Mouse (Mus musculus) spleen, adult 2 months (tissue): ENCODE measurements around the gene Galntl5. TPM values are rescaled to one million over a fixed set of nuclear protein-coding genes. Genes with fewer than 3 reads are reported as not detected.
A peak's percentile ranks its signal among the peaks of the same experiment; 100 is the strongest.
"Not testable (repeated sequence)": the region's sequence is repeated elsewhere in the genome, so short reads cannot be mapped to it uniquely, and the experiment has no call there.

Source experiments
- DNase-seq, 2 experiments: peaks; one replicate each; pipeline versions ENCODE4 v3.0.0 to v3.0.0-alpha.2; 2012 to 2021; ENCODE audit warnings: low spot score in 2 of 2, low read depth in 1 of 2
- H3K27ac ChIP-seq: fragments of 200-500 bp; 2 replicates; pipeline ENCODE4 v1.5.1; 2012; ENCODE audit warnings: low read length, inconsistent platforms; ENCODE audit not compliant: insufficient read depth
- H3K27me3 ChIP-seq: fragments of 200-500 bp; 2 replicates; pipeline ENCODE4 v1.6.1; 2012; ENCODE audit warnings: mild to moderate bottlenecking, moderate library complexity, low read length, inconsistent platforms; ENCODE audit not compliant: control insufficient read depth, insufficient read depth
- H3K36me3 ChIP-seq: fragments of 200-500 bp; 2 replicates; pipeline ENCODE4 v1.6.1; 2012; ENCODE audit warnings: mild to moderate bottlenecking, low read length, inconsistent platforms; ENCODE audit not compliant: control insufficient read depth, insufficient read depth
- H3K4me1 ChIP-seq: fragments of 200-500 bp; 2 replicates; pipeline ENCODE4 v1.6.1; 2011; ENCODE audit warnings: inconsistent platforms; ENCODE audit not compliant: control insufficient read depth, insufficient read depth, insufficient read length
- H3K4me3 ChIP-seq: fragments of 200-500 bp; 2 replicates; pipeline ENCODE4 v1.5.1; 2011; ENCODE audit warnings: mild to moderate bottlenecking, inconsistent platforms; ENCODE audit not compliant: insufficient read depth, insufficient read length; ENCODE audit errors: extremely low read depth
- CTCF ChIP-seq: fragments of 200-500 bp; IDR thresholded peaks from 2 replicates; pipeline ENCODE4 v1.5.1; 2011; ENCODE audit warnings: mild to moderate bottlenecking, inconsistent platforms; ENCODE audit not compliant: insufficient read depth, insufficient read length, insufficient replicate concordance; ENCODE audit errors: extremely low read depth
- POLR2A ChIP-seq: fragments of 200-500 bp; IDR thresholded peaks from 2 replicates; pipeline ENCODE4 v1.6.1; 2011; ENCODE audit warnings: low read depth, low read length, inconsistent platforms
- WGBS: fragments of 180-500 bp; shearing (Covaris S2); methylation state at CpG from one replicate; pipeline ENCODE4 v1.1.7; 2018; 5-methylcytosine and 5-hydroxymethylcytosine counted together
- polyA plus RNA-seq: library from polyadenylated mRNA; depleted of rRNA; stranded (reverse); fragments of >200 nt; gene quantifications from 2 replicates; pipeline ENCODE4 v1.2.3, GENCODE M21; 2012

The Galntl5 gene
- polyA plus RNA-seq, 1 experiment: not detected

DNA sequence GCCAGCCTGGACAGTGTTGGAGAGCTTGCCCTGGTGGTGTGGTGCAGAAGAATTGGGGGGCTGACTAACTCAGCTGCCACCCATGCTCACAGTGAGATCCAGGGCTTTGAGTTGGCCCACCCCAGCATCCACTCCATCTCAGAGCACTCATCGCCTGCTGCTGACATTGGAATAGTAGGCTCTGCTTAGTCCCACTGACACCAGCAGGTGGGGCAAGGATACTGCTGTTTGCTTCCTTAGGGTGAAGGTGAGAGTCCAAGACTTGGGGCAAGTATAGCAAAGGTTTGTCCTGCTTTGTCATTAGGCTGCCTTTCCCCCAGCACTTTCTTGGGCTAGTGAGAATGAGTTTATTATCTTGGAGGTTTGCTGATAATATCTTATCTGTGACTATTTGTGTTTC lies 7.5 kb downstream of the Galntl5 start:
- 61% methylated on average over 1 of the region's 1 CpGs for WGBS
- H3K36me3 ChIP-seq: no peaks in the 10 kb centered on the region
- no peak overlapping the region for H3K27ac ChIP-seq
- H3K4me3 ChIP-seq: no peak overlapping the region
- H3K4me1 ChIP-seq: no peaks in the 10 kb centered on the region
- no peaks in the 10 kb centered on the region for H3K27me3 ChIP-seq
- peak in 1 of 2 experiments; percentile 13 for DNase-seq
- TF ChIP-seq CTCF (peak; percentile 8; the same call in 1 of the 2 replicates), POLR2A (no peak)

DNA sequence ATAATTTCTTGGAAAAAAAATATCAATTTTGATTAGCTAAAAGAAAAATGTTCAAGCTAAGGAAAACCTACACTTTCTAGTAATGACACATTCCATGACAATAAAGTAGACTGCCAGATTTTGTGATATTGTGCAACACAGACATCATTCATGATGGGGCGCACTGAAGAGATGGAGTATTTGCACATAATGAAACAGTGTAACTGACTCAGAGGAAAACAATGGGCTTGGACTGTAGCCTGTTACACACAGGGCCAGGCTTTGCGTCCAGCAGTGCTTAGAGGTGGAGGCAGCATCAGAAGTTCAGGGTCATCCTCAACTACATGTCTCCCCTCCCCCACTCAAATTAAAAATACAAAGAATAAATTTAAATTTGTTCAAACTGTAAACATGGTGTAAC lies 9.3 kb downstream of the Galntl5 start:
- Histone ChIP-seq H3K4me3 (no peak overlapping the region), H3K27ac (no peak overlapping the region), H3K27me3 (no peaks in the 10 kb centered on the region), H3K4me1 (no peaks in the 10 kb centered on the region), H3K36me3 (no peaks in the 10 kb centered on the region)
- 91% methylated on average over 2 of the region's 2 CpGs for WGBS
- no peak for TF ChIP-seq CTCF
- no peak for TF ChIP-seq POLR2A
- DNase-seq: no peak

DNA sequence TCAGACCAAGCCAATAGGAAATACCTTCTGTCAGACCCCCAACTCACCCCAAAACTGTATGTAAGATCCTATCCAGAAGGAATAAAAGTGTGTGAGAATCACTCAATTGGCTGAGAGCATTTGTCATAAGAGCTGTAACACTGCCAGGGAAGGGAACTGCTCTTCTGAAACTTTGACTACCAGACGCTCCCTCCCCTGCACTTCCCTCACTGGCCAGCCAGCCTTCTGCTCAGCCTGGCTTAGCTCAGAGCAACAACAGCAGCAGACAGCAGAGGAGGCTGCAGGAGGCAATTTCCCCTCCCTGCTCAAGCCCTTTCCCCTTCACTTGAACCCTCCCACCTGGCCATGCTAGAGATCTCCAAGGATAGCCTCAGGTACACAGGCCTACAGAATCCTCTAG lies 30.6 kb downstream of the Galntl5 start:
- no peak for DNase-seq
- H3K27me3 ChIP-seq: no peaks in the 10 kb centered on the region
- WGBS: 56% methylated on average over 1 of the region's 1 CpGs
- TF ChIP-seq POLR2A (no peak), CTCF (no peak)
- no peak overlapping the region for H3K4me3 ChIP-seq
- no peak overlapping the region for H3K27ac ChIP-seq
- no peaks in the 10 kb centered on the region for H3K4me1 ChIP-seq
- H3K36me3 ChIP-seq: no peaks in the 10 kb centered on the region

DNA sequence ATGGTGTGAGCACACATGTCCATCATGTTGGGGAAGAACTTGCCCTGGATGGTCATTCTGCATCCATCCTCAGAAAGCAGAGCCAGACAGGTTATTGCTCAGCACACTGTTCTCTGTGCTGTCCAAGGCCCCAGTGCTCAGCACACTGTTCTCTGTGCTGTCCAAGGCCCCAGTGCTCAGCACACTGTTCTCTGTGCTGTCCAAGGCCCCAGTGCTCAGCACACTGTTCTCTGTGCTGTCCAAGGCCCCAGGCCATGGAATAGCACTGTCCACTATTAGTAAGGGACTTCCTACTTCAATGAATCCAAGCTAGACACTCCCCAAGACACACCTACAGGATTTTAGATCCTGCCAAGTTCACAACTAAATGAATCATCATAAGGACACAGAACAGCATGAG lies 32.0 kb downstream of the Galntl5 start:
- not testable (repeated sequence) for H3K4me3 ChIP-seq, H3K27me3 ChIP-seq, H3K4me1 ChIP-seq, H3K36me3 ChIP-seq, H3K27ac ChIP-seq, DNase-seq

DNA sequence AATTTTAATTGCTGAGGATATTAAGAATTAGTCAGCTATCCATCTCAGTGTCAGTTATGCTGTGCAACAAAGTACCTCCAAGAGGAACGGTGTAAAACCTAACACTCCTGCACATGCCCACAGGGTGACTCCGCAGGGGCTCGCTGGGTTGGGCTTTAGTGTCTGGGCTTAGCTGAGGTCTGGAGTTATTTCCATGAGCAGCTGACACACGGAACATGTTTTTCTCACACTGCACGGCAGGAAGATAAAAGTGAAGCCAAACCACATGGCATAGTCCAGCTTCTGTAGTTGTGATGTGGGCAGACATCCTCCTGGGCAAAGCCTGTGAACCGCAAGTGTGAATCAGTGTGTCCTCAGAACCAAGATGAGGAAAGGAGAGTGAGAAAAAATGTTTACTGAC lies 33.7 kb downstream of the Galntl5 start:
- Histone ChIP-seq H3K36me3 (no peaks in the 10 kb centered on the region), H3K27ac (no peak overlapping the region), H3K27me3 (no peaks in the 10 kb centered on the region), H3K4me3 (no peak overlapping the region), H3K4me1 (no peaks in the 10 kb centered on the region)
- WGBS: 78% methylated on average over 6 of the region's 6 CpGs
- no peak for TF ChIP-seq POLR2A
- no peak for TF ChIP-seq CTCF
- no peak for DNase-seq

DNA sequence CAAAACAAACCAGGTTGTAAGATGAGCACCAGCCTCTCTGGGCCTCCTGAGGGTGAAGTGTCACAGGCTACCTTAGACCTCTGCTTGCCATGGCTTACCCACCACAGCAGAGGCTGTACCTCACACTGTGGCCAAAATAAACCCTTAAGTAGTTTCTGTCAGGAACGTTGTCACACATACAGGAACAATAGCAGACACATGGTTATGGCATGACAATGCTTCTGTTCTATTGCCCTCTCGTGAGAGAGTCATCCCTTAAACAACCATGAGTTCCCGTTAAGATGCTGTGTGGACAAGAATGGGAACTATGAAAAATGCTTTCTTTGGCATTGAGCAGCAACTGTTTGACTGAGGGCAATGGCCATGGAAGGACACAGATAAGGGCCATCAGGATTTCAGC lies 40.3 kb downstream of the Galntl5 start, which contains the start of gene Galnt11:
TSS of gene Galnt11 (plus strand) at position 301 of the 400 bp plus-strand sequence.
- no peaks in the 10 kb centered on the region; the same call in 1 of the 2 replicates for H3K27me3 ChIP-seq
- H3K36me3 ChIP-seq: no peaks in the 10 kb centered on the region
- TF ChIP-seq CTCF: no peak
- TF ChIP-seq POLR2A: no peak
- H3K27ac ChIP-seq: peak within 1 kb of the TSS; percentile 90
- H3K4me3 ChIP-seq: peak within 1 kb of the TSS; percentile 78
- 88% methylated on average over 3 of the region's 3 CpGs for WGBS
- H3K4me1 ChIP-seq: peaks cover 5% of the 10 kb centered on the region
- DNase-seq: no peak

DNA sequence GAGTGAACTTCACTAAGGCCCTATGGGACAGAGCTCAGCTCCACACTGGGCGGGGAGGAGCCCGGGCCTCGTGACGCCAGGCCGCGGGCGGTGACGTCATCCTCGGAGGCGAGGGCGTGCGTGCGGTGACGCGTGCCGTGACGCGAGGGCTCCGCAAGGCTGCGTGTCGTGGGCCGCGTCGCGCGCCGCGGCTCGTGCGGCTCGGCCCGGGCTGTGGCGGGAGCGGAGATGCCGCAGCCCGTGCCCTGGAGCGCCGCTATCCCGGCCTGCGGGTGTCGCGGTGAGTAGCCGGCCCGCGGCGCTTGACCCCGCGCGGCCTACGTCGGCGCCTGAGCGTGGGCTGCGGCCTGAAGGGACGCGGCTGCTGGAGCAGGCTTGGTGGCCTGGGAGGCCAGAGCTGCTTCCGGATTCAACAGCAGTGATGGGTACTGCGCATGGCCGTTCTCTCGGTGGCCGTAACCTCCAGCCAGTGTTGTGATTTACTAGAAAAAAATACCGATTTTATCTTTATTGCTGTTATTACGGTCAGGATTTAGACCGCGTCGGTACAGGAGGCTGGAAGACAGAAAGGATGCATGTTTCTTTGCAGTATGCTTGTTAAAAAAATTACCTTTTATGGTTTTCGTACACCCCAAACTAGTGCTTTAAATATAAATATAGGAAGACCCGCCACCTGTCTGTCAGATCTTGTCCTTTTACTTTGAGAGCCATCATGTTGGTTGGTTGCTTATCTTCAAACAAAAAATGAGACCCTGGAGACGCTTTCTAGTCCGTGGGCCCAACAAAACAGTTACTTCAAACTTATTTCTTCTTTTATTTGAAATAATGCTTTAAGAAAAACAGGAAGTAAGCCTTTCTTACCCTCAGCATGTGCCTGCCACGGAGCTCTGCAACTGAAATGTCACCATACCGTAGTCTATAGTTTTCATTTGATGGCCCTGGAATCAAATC lies 41.8 kb downstream of the Galntl5 start, which contains the start of gene E130116L18Rik:
TSS of gene E130116L18Rik (minus strand) at position 402 of the 951 bp plus-strand sequence.
- under 1% methylated on average over 72 of the region's 72 CpGs for WGBS
- peak; percentile 81 to 86 for DNase-seq
- peak within 1 kb of the TSS; percentile 90 for H3K27ac ChIP-seq
- peak within 1 kb of the TSS; percentile 78 for H3K4me3 ChIP-seq
- TF ChIP-seq POLR2A: peak; percentile 41
- no peak for TF ChIP-seq CTCF
- H3K4me1 ChIP-seq: peaks cover 5% of the 10 kb centered on the region
- H3K27me3 ChIP-seq: no peaks in the 10 kb centered on the region; the same call in 1 of the 2 replicates
- no peaks in the 10 kb centered on the region for H3K36me3 ChIP-seq

DNA sequence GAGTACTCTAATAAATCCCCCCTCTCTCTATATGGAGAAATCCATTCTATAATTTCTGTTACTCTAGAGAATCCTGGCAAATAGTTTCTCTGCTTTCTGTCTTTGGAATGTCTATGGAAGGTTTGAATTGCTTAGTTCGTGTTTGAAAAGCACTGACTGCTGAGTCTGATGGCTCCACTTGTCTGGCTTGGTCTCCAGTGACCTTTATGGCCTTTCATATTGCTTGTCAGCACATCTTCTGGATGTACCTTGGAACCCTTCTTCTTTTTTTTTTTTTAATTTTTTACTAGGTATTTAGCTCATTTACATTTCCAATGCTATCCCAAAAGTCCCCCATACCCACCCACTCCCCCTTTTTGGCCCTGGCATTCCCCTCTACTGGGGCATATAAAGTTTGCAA lies 43.1 kb downstream of the Galntl5 start:
- 92% methylated on average over 1 of the region's 1 CpGs for WGBS
- not testable (repeated sequence) for H3K4me3 ChIP-seq, H3K27me3 ChIP-seq, H3K27ac ChIP-seq, DNase-seq, H3K36me3 ChIP-seq, H3K4me1 ChIP-seq
